Mouse (Mus musculus) adrenal gland, postnatal 4 days (tissue): ENCODE measurements around the gene Tspyl4. TPM values are rescaled to one million over a fixed set of nuclear protein-coding genes. Genes with fewer than 3 reads are reported as not detected.
A peak's percentile ranks its signal among the peaks of the same experiment; 100 is the strongest.
"Not testable (repeated sequence)": the region's sequence is repeated elsewhere in the genome, so short reads cannot be mapped to it uniquely, and the experiment has no call there.

Experiments
- DNase-seq, 2 experiments: peaks; one replicate each; pipeline ENCODE4 v3.0.0; 2021 to 2022; ENCODE audit warnings: low spot score in 2 of 2, mixed read lengths in 2 of 2
- long read RNA-seq, 2 experiments: library from polyadenylated mRNA; stranded (forward); transcript quantifications; one replicate each; pipeline ENCODE4 v2.0.0; 2021
- total RNA-seq, 2 experiments: library from RNA; stranded (reverse); gene quantifications; 2 replicates each; pipeline ENCODE4 v1.2.3; 2021

Tspyl4 gene
- 10 to 100 TPM; 24.7 to 29.1 TPM for total RNA-seq
- long read RNA-seq, experiment 1, transcript Tspyl4-201 (1 exons, 3,879 nt): major isoform, 8 of 8 reads
- long read RNA-seq, experiment 1, partial matches to known transcripts: 0 of 8 reads
- long read RNA-seq, experiment 1, other reads (novel, unspliced or antisense): 0 of 8 reads
- long read RNA-seq, experiment 2, transcript Tspyl4-201 (1 exons, 3,879 nt): major isoform, 31 of 35 reads
- long read RNA-seq, experiment 2, partial matches to known transcripts: 0 of 35 reads
- long read RNA-seq, experiment 2, other reads (novel, unspliced or antisense): 1 of 35 reads

- DNase-seq: peak; percentile 31 to 57
These were observed at the start of gene Tspyl4 for GRCm38 (mm10) chr10:34297299-34297979. TSS of gene Tspyl4 (plus strand) at chr10:34297442.

- no peak for DNase-seq
These were observed 49.5 kb upstream of the Tspyl4 start for GRCm38 (mm10) chr10:34247757-34248156.

GRCm38 (mm10) chr10:34249594-34249993 is 47.6 kb upstream of the Tspyl4 start:
- DNase-seq: no peak

- not testable (repeated sequence) for DNase-seq
These were observed 44.4 kb upstream of the Tspyl4 start for GRCm38 (mm10) chr10:34252833-34253232.

- DNase-seq: no peak
These were observed 32.1 kb upstream of the Tspyl4 start for GRCm38 (mm10) chr10:34265106-34265505.

- DNase-seq: no peak
These were observed 29.8 kb upstream of the Tspyl4 start for GRCm38 (mm10) chr10:34267312-34268070.

- no peak for DNase-seq
These were observed 25.6 kb upstream of the Tspyl4 start for GRCm38 (mm10) chr10:34271681-34272080.

GRCm38 (mm10) chr10:34280591-34281175 is 16.6 kb upstream of the Tspyl4 start:
- no peak for DNase-seq

- no peak for DNase-seq
These were observed 15.9 kb upstream of the Tspyl4 start for GRCm38 (mm10) chr10:34281211-34281961.

- peak; percentile 91 to 97 for DNase-seq
These were observed 15.3 kb upstream of the Tspyl4 start, which contains the start of gene Tspyl1 for GRCm38 (mm10) chr10:34281962-34282388. TSS of gene Tspyl1 (plus strand) at chr10:34282190.

GRCm38 (mm10) chr10:34282420-34283238 is 14.6 kb upstream of the Tspyl4 start:
- DNase-seq: peak in 1 of 2 experiments; percentile 13

GRCm38 (mm10) chr10:34296911-34297298 is 337 bp upstream of the Tspyl4 start:
- DNase-seq: no peak

- no peak for DNase-seq
These were observed 925 bp downstream of the Tspyl4 start for GRCm38 (mm10) chr10:34297980-34298753.

- DNase-seq: no peak
These were observed 3.1 kb downstream of the Tspyl4 start for GRCm38 (mm10) chr10:34300368-34300767.

GRCm38 (mm10) chr10:34307070-34307469 is 9.8 kb downstream of the Tspyl4 start:
- DNase-seq: no peak

- no peak for DNase-seq
These were observed 12.9 kb downstream of the Tspyl4 start for GRCm38 (mm10) chr10:34309915-34310685.

- DNase-seq: no peak
These were observed 15.3 kb downstream of the Tspyl4 start for GRCm38 (mm10) chr10:34312536-34312935.

- DNase-seq: no peak
These were observed 19.5 kb downstream of the Tspyl4 start for GRCm38 (mm10) chr10:34316571-34317216.
